Mouse (Mus musculus) neural tube, embryonic 14.5 days (tissue): Measurements from ENCODE around the gene Chad. TPM values are rescaled to one million over a fixed set of nuclear protein-coding genes. Genes with fewer than 3 reads are reported as not detected.
A peak's percentile ranks its signal among the peaks of the same experiment; 100 is the strongest.

Experiments used
- ATAC-seq: fragments of 200-750 bp; cut with Nextera tagmentation; 2 replicates; pipeline ENCODE4 v1.8.0; 2017; ENCODE audit warnings: low read depth, mild to moderate bottlenecking, moderate TSS enrichment, moderate library complexity
- H3K27ac ChIP-seq: fragments of 300-500 bp; sonication (generic); 2 replicates; pipeline ENCODE4 v1.5.1; 2014; ENCODE audit warnings: low read depth, mild to moderate bottlenecking, control low read depth, low read length, moderate library complexity, mixed read lengths
- H3K27me3 ChIP-seq: fragments of 300-500 bp; sonication (generic); 2 replicates; pipeline ENCODE4 v1.6.1; 2014; ENCODE audit warnings: low read length; ENCODE audit not compliant: control insufficient read depth, insufficient read depth
- H3K36me3 ChIP-seq: fragments of 300-500 bp; sonication (generic); 2 replicates; pipeline ENCODE4 v1.6.1; 2014; ENCODE audit warnings: low read length, mixed read lengths; ENCODE audit not compliant: control insufficient read depth, insufficient read depth
- H3K4me1 ChIP-seq: fragments of 300-500 bp; sonication (generic); 2 replicates; pipeline ENCODE4 v1.6.1; 2014; ENCODE audit warnings: low read length; ENCODE audit not compliant: control insufficient read depth, insufficient read depth
- H3K4me2 ChIP-seq: fragments of 300-500 bp; sonication (generic); 2 replicates; pipeline ENCODE4 v1.6.1; 2014; ENCODE audit warnings: mild to moderate bottlenecking, low read depth, low read length, control low read depth
- H3K4me3 ChIP-seq: fragments of 300-500 bp; sonication (generic); 2 replicates; pipeline ENCODE4 v1.5.1; 2014; ENCODE audit warnings: low read depth, low read length, control low read depth, mixed read lengths
- H3K9ac ChIP-seq: fragments of 300-500 bp; sonication (generic); replicated peaks from 2 replicates; pipeline ENCODE4 v1.6.1; 2014; ENCODE audit warnings: low read depth, mild to moderate bottlenecking, control low read depth, low read length, mixed read lengths
- H3K9me3 ChIP-seq: fragments of 300-500 bp; sonication (generic); 2 replicates; pipeline ENCODE4 v1.6.1; 2016; ENCODE audit warnings: low read length; ENCODE audit not compliant: control insufficient read depth
- WGBS: fragments of 180-500 bp; shearing (Covaris S2); extraction: QIAGEN DNeasy Blood & Tissue Kit; methylation state at CpG from one replicate; pipeline ENCODE4 v1.1.7; 2014; 5-methylcytosine and 5-hydroxymethylcytosine counted together
- polyA plus RNA-seq: library from polyadenylated mRNA; unstranded; fragments of >200 nt; fragmentation: Nextera tagmentation; extraction: Ambion mirVana; gene quantifications from 2 replicates; pipeline ENCODE4 v1.2.1, GENCODE M21; 2014

Chad gene
- polyA plus RNA-seq, 1 experiment from 2014 or later: 0.35 TPM

GRCm38 (mm10) chr11:94543344-94543743 is 21.5 kb upstream of the Chad start:
- Histone ChIP-seq H3K9ac (no peak overlapping the region), H3K4me1 (peaks cover 5% of the 10 kb centered on the region), H3K27me3 (no peaks in the 10 kb centered on the region), H3K27ac (no peak overlapping the region), H3K4me2 (no peak overlapping the region), H3K36me3 (no peaks in the 10 kb centered on the region), H3K9me3 (no peaks in the 10 kb centered on the region), H3K4me3 (no peak overlapping the region)
- WGBS: 82% methylated on average over 12 of the region's 12 CpGs
- no peak for ATAC-seq

GRCm38 (mm10) chr11:94543932-94544331 is 20.9 kb upstream of the Chad start:
- Histone ChIP-seq H3K4me2 (no peak overlapping the region), H3K36me3 (no peaks in the 10 kb centered on the region), H3K4me3 (no peak overlapping the region), H3K9me3 (no peaks in the 10 kb centered on the region), H3K9ac (no peak overlapping the region), H3K27me3 (no peaks in the 10 kb centered on the region), H3K27ac (no peak overlapping the region), H3K4me1 (peaks cover 6% of the 10 kb centered on the region)
- 37% methylated on average over 9 of the region's 9 CpGs for WGBS
- no peak for ATAC-seq

GRCm38 (mm10) chr11:94544422-94544821 is 20.4 kb upstream of the Chad start:
- 41% methylated on average over 18 of the region's 18 CpGs for WGBS
- ATAC-seq: no peak
- H3K36me3 ChIP-seq: no peaks in the 10 kb centered on the region

GRCm38 (mm10) chr11:94546381-94546780 is 18.5 kb upstream of the Chad start:
- no peak overlapping the region for H3K4me2 ChIP-seq
- no peaks in the 10 kb centered on the region for H3K36me3 ChIP-seq
- H3K4me3 ChIP-seq: no peak overlapping the region
- H3K9me3 ChIP-seq: no peaks in the 10 kb centered on the region
- H3K27ac ChIP-seq: no peak overlapping the region
- 94% methylated on average over 5 of the region's 5 CpGs for WGBS
- H3K9ac ChIP-seq: no peak overlapping the region
- no peaks in the 10 kb centered on the region for H3K27me3 ChIP-seq
- peaks cover 6% of the 10 kb centered on the region for H3K4me1 ChIP-seq
- ATAC-seq: no peak

More at GRCm38 (mm10) chr11:94544422-94544821, 20.4 kb upstream of the Chad start:
- H3K4me2 ChIP-seq: no peak overlapping the region
- peaks cover 6% of the 10 kb centered on the region for H3K4me1 ChIP-seq
- no peaks in the 10 kb centered on the region for H3K9me3 ChIP-seq
- H3K4me3 ChIP-seq: no peak overlapping the region
- no peak overlapping the region for H3K27ac ChIP-seq
- H3K27me3 ChIP-seq: no peaks in the 10 kb centered on the region
- no peak overlapping the region for H3K9ac ChIP-seq

GRCm38 (mm10) chr11:94547271-94547670 is 17.6 kb upstream of the Chad start:
- H3K27me3 ChIP-seq: no peaks in the 10 kb centered on the region
- WGBS: 96% methylated on average over 6 of the region's 6 CpGs
- no peak overlapping the region for H3K9ac ChIP-seq
- no peak overlapping the region for H3K4me2 ChIP-seq
- no peak overlapping the region for H3K27ac ChIP-seq
- no peaks in the 10 kb centered on the region for H3K9me3 ChIP-seq
- no peak overlapping the region for H3K4me3 ChIP-seq
- H3K4me1 ChIP-seq: peaks cover 6% of the 10 kb centered on the region
- H3K36me3 ChIP-seq: no peaks in the 10 kb centered on the region
- ATAC-seq: no peak

- Histone ChIP-seq H3K27ac (peak overlapping the region; percentile 88), H3K4me1 (peaks cover 6% of the 10 kb centered on the region), H3K36me3 (no peaks in the 10 kb centered on the region), H3K27me3 (no peaks in the 10 kb centered on the region), H3K9me3 (no peaks in the 10 kb centered on the region), H3K4me2 (peak overlapping the region; percentile 91), H3K9ac (peak overlapping the region; percentile 59), H3K4me3 (peak overlapping the region; percentile 54)
- 10% methylated on average over 24 of the region's 24 CpGs for WGBS
- peak; percentile 58 for ATAC-seq
Measured at GRCm38 (mm10) chr11:94548041-94548784, 16.6 kb upstream of the Chad start.

- Histone ChIP-seq H3K4me3 (peak within 1 kb of the TSS; percentile 54), H3K9me3 (no peaks in the 10 kb centered on the region)
- ATAC-seq: peak; percentile 90
Measured at GRCm38 (mm10) chr11:94548888-94549690, 15.8 kb upstream of the Chad start, which contains the start of gene Rsad1. Rsad1 (minus strand) TSS chr11:94549255.

GRCm38 (mm10) chr11:94549691-94550441 is 15.0 kb upstream of the Chad start:
- no peak overlapping the region for H3K9ac ChIP-seq
- ATAC-seq: no peak
- no peak overlapping the region for H3K4me2 ChIP-seq
- H3K9me3 ChIP-seq: no peaks in the 10 kb centered on the region
- H3K4me3 ChIP-seq: no peak overlapping the region
- H3K4me1 ChIP-seq: peaks cover 6% of the 10 kb centered on the region
- 77% methylated on average over 10 of the region's 10 CpGs for WGBS
- H3K27me3 ChIP-seq: no peaks in the 10 kb centered on the region
- no peaks in the 10 kb centered on the region for H3K36me3 ChIP-seq
- no peak overlapping the region for H3K27ac ChIP-seq

More at GRCm38 (mm10) chr11:94548888-94549690, 15.8 kb upstream of the Chad start, which contains the start of gene Rsad1:
- WGBS: 6% methylated on average over 41 of the region's 49 CpGs
- peaks cover 6% of the 10 kb centered on the region for H3K4me1 ChIP-seq
- no peaks in the 10 kb centered on the region for H3K27me3 ChIP-seq
- peak within 1 kb of the TSS; percentile 88 for H3K27ac ChIP-seq
- peak within 1 kb of the TSS; percentile 91 for H3K4me2 ChIP-seq
- peak within 1 kb of the TSS; percentile 59 for H3K9ac ChIP-seq
- no peaks in the 10 kb centered on the region for H3K36me3 ChIP-seq
